Mouse (Mus musculus) cerebellum, postnatal 36 days (tissue): ENCODE measurements at regions not wholly inside any gene's neighbourhood (a gene's known extent, or its start where the extent isn't known, plus 50 kb on each side); places are given as distances from the start of the nearest gene placed in this dataset.

Source experiments
- DNase-seq, 2 experiments: peaks; one replicate each; pipeline ENCODE4 v3.0.0; 2021 to 2022; ENCODE audit warnings: mixed read lengths in 2 of 2

GRCm38 (mm10) chr11:42067788-42068187, 67.1 kb upstream of the Gabrg2 start:
- peak; percentile 43 to 57 for DNase-seq

- no peak for DNase-seq
Observed at GRCm38 (mm10) chr11:42051567-42051966, 50.9 kb upstream of the Gabrg2 start.
